Mouse (Mus musculus) heart, embryonic 12.5 days (tissue): ENCODE results near the gene Rbm46. TPM values are rescaled to one million over a fixed set of nuclear protein-coding genes. Genes with fewer than 3 reads are reported as not detected.

Experiments used
- polyA plus RNA-seq: library from polyadenylated mRNA; unstranded; fragments of >200 nt; fragmentation: Nextera tagmentation; extraction: Ambion mirVana; gene quantifications from 2 replicates; pipeline ENCODE4 v1.2.1, GENCODE M21; 2016

Rbm46 gene
- polyA plus RNA-seq, 1 experiment from 2014 or later, result 2.6 TPM

Other genes starting within 250 kb of the Rbm46 start
- gene Lrat, start 27.5 kb upstream of the Rbm46 start, polyA plus RNA-seq, result 0.12 and 0.13 TPM in 2 replicates
- 0.32 and 3.1 TPM in 2 replicates for gene Fgg, start 131.2 kb upstream of the Rbm46 start, polyA plus RNA-seq
- 0.67 and 3.9 TPM in 2 replicates for gene Fga, start 149.6 kb upstream of the Rbm46 start, polyA plus RNA-seq
- gene Fgb, start 173.4 kb upstream of the Rbm46 start, polyA plus RNA-seq, result 0.39 and 2.2 TPM in 2 replicates
- gene Plrg1, start 179.0 kb upstream of the Rbm46 start, polyA plus RNA-seq, result 59.3 and 60.3 TPM in 2 replicates